7 mouse cellular contexts compared by ENCODE assay signal in genomic region chr2:126782433-126782832, GRCm38 (mm10). TPM values are rescaled to one million over a fixed set of nuclear protein-coding genes. Genes with fewer than 3 reads are reported as not detected.
A peak's percentile ranks its signal among the peaks of the same experiment; 100 is the strongest.
DNase-seq lines count a peak whose midpoint lies in the region; ATAC-seq and TF ChIP-seq lines count a peak whose summit lies in the region.

No protein-coding gene starts in this region.

- no peaks in the 10 kb centered on the region for H3K9me3 ChIP-seq in midbrain, postnatal 0 days (ENCODE audit: low read length)
- no peaks in the 10 kb centered on the region for H3K9me3 ChIP-seq in midbrain, embryonic 11.5 days (ENCODE audit: control insufficient read depth, low read length)

- H3K4me1 ChIP-seq in midbrain, postnatal 0 days (ENCODE audit: insufficient read depth, low read length), result no peaks in the 10 kb centered on the region
- H3K4me1 ChIP-seq in midbrain, embryonic 11.5 days (ENCODE audit: control insufficient read depth, insufficient read depth, low read length), result no peaks in the 10 kb centered on the region

- intact Hi-C loops in gastrocnemius, adult 2 months (cut with DNase I), result loop anchor here (5.0 kb wide), 2 partner anchors 185 to 225 kb away; partner anchors contain the start of gene Ap4e1

- H3K27me3 ChIP-seq in midbrain, postnatal 0 days (ENCODE audit: insufficient read depth, low read length), result no peaks in the 10 kb centered on the region
- H3K27me3 ChIP-seq in midbrain, embryonic 11.5 days (ENCODE audit: control insufficient read depth, insufficient read depth, low read length), result no peaks in the 10 kb centered on the region

- peak; percentile 63 for TF ChIP-seq CTCF in midbrain, postnatal 0 days (IDR thresholded peaks at IDR 0.05)
- TF ChIP-seq CTCF in gastrocnemius, adult 2 months (IDR thresholded peaks at IDR 0.05), result peak; percentile 69

- ATAC-seq in midbrain, postnatal 0 days (ENCODE audit: low FRiP score), result no peak
- ATAC-seq in midbrain, embryonic 11.5 days (ENCODE audit: low FRiP score), result no peak

- peak; percentile 89 for DNase-seq in midbrain, postnatal 0 days (ENCODE audit: low spot score)
- DNase-seq in midbrain, embryonic 11.5 days (ENCODE audit: low spot score, missing footprints), result no peak
- peak; percentile 40 for DNase-seq in adrenal gland, postnatal 25 days
- peak; percentile 81 for DNase-seq in gastrocnemius, adult 2 months
- peak; percentile 16 for DNase-seq in large intestine, adult 2 months (ENCODE audit: low read depth, low spot score)
- DNase-seq in lung, postnatal 4 days, result peak; percentile 69 to 70
- DNase-seq in thymus, postnatal 36 days, result no peak

- H3K36me3 ChIP-seq in midbrain, postnatal 0 days (ENCODE audit: insufficient read depth, low read length), result no peaks in the 10 kb centered on the region
- no peaks in the 10 kb centered on the region for H3K36me3 ChIP-seq in midbrain, embryonic 11.5 days (ENCODE audit: control insufficient read depth, insufficient read depth, low read length)

- H3K9ac ChIP-seq in midbrain, postnatal 0 days (replicated peaks; ENCODE audit: low read length, poor library complexity, severe bottlenecking), result no peak overlapping the region
- H3K9ac ChIP-seq in midbrain, embryonic 11.5 days (ENCODE audit: low read length), result no peak overlapping the region

- WGBS in midbrain, postnatal 0 days, result 81% methylated on average over 3 of the region's 3 CpGs
- 82% methylated on average over 3 of the region's 3 CpGs for WGBS in midbrain, embryonic 11.5 days
- WGBS in large intestine, adult 2 months, result 59% methylated on average over 3 of the region's 3 CpGs

- no peak overlapping the region for H3K4me2 ChIP-seq in midbrain, postnatal 0 days (ENCODE audit: low read depth, low read length, poor library complexity, severe bottlenecking)
- no peak overlapping the region for H3K4me2 ChIP-seq in midbrain, embryonic 11.5 days

- no peak overlapping the region for H3K27ac ChIP-seq in midbrain, postnatal 0 days (ENCODE audit: low read depth, low read length)
- H3K27ac ChIP-seq in midbrain, embryonic 11.5 days (ENCODE audit: low read depth, low read length), result no peak overlapping the region
- H3K27ac ChIP-seq in gastrocnemius, adult 2 months, result no peak overlapping the region

- no peak overlapping the region for H3K4me3 ChIP-seq in midbrain, postnatal 0 days (ENCODE audit: low read depth, low read length)
- no peak overlapping the region for H3K4me3 ChIP-seq in midbrain, embryonic 11.5 days (ENCODE audit: low read depth, low read length)
- H3K4me3 ChIP-seq in gastrocnemius, adult 2 months, result no peak overlapping the region

RNA-seq across cellular contexts. Expression of gene Usp50, which starts 0.8 kb away (rescaled TPM):
- 0.11 TPM in 1 of 2 replicates, not detected in the other for total RNA-seq in midbrain, postnatal 0 days (2014; rRNA removed)
- 1.2 and 2.0 TPM in 2 replicates for polyA plus RNA-seq in midbrain, postnatal 0 days (2015; fragmentation: Nextera tagmentation; extraction: Ambion mirVana)
- 2.1 and 2.6 TPM in 2 replicates for polyA plus RNA-seq in midbrain, embryonic 11.5 days (2014; fragmentation: Nextera tagmentation; extraction: Ambion mirVana)
- not detected in 2 replicates for total RNA-seq in adrenal gland, postnatal 25 days (2021)
- under 1 TPM in 1 of 2 experiments, not detected in 1; 0.18 TPM for total RNA-seq in gastrocnemius, adult 2 months (2021)
- 0.52 and 0.71 TPM in 2 replicates for polyA plus RNA-seq in large intestine, adult 2 months (2012; rRNA removed)

Comparison
In these comparisons a context has a peak if more than half of its experiments do, and no peak if none do; other contexts are left out.
1. DNase-seq: peak in midbrain, postnatal 0 days (single experiment), adrenal gland, postnatal 25 days (single experiment), gastrocnemius, adult 2 months (single experiment), large intestine, adult 2 months (single experiment) and lung, postnatal 4 days (2 of 2); none in midbrain, embryonic 11.5 days (single experiment) and thymus, postnatal 36 days (0 of 2).